Mouse (Mus musculus) hematopoietic stem cell, adult 5-6 weeks (primary cell): Measurements from ENCODE around the gene Rpl10a. TPM values are rescaled to one million over a fixed set of nuclear protein-coding genes. Genes with fewer than 3 reads are reported as not detected.
A peak's percentile ranks its signal among the peaks of the same experiment; 100 is the strongest.

Source experiments
- ATAC-seq, 2 experiments: fragments of 125-278 bp in 1 of 2; replicated peaks in 1 of 2; 2 replicates each; pipeline ENCODE4 v1.8.0; 2016 to 2017; ENCODE audit warnings: inconsistent platforms in 2 of 2, mild to moderate bottlenecking in 2 of 2, moderate number of reproducible peaks in 2 of 2, low read depth in 1 of 2, moderate TSS enrichment in 1 of 2; ENCODE audit not compliant: low FRiP score in 2 of 2, poor library complexity in 2 of 2, severe bottlenecking in 2 of 2, insufficient read depth in 1 of 2, low TSS enrichment in 1 of 2
- total RNA-seq: library from RNA; stranded (forward); fragments of 172-1452, 232-1000 nt; gene quantifications from 2 replicates; pipeline ENCODE4 v1.2.3, GENCODE M21; 2017

Rpl10a gene
- total RNA-seq, 1 experiment from 2014 or later, result 828 TPM

- ATAC-seq, result peak; percentile 71 to 76
These were observed 40.2 kb downstream of the Rpl10a start for GRCm38 (mm10) chr17:28368449-28368848.

GRCm38 (mm10) chr17:28369056-28369455 is 40.8 kb downstream of the Rpl10a start:
- ATAC-seq, result no peak

GRCm38 (mm10) chr17:28371286-28371685 is 43.0 kb downstream of the Rpl10a start:
- ATAC-seq, result no peak

- no peak for ATAC-seq
These were observed 43.7 kb downstream of the Rpl10a start for GRCm38 (mm10) chr17:28371941-28372340.

- peak; percentile 60 to 71; a peak in 3 of 4 replicates for ATAC-seq
These were observed 45.5 kb downstream of the Rpl10a start for GRCm38 (mm10) chr17:28373821-28374220.

- ATAC-seq, result peak in 1 of 2 experiments; percentile 11; a peak in 1 of 4 replicates
These were observed 46.2 kb downstream of the Rpl10a start for GRCm38 (mm10) chr17:28374494-28374893.

- peak; percentile 40 to 46; a peak in 3 of 4 replicates for ATAC-seq
These were observed 47.4 kb downstream of the Rpl10a start for GRCm38 (mm10) chr17:28375592-28376061.

- no peak for ATAC-seq
These were observed 52.0 kb downstream of the Rpl10a start for GRCm38 (mm10) chr17:28380255-28380654.

Other genes with a start within 250 kb of the Rpl10a start
- gene Tcp11, start 247.8 kb upstream of the Rpl10a start, total RNA-seq, result 2.3 and 3.6 TPM in 2 replicates
- 3.8 and 10.1 TPM in 2 replicates for gene Scube3, start 186.3 kb upstream of the Rpl10a start, total RNA-seq
- 12.9 and 26.0 TPM in 2 replicates for gene Zfp523, start 151.3 kb upstream of the Rpl10a start, total RNA-seq
- gene Def6, start 120.7 kb upstream of the Rpl10a start, total RNA-seq, result 113 and 137 TPM in 2 replicates
- 2.2 and 3.8 TPM in 2 replicates for gene Ppard, start 95.8 kb upstream of the Rpl10a start, total RNA-seq
- gene Fance, start 15.0 kb upstream of the Rpl10a start, total RNA-seq, result 7.5 and 19.6 TPM in 2 replicates
- 0.74 and 0.75 TPM in 2 replicates for gene Tead3, start 22.3 kb downstream of the Rpl10a start, total RNA-seq
- 0.60 TPM in 1 of 2 replicates, not detected in the other for gene Tulp1, start 36.8 kb downstream of the Rpl10a start, total RNA-seq
- gene Fkbp5, start 189.1 kb downstream of the Rpl10a start, total RNA-seq, result 46.6 and 47.5 TPM in 2 replicates
- gene Armc12, start 202.3 kb downstream of the Rpl10a start, total RNA-seq, result not detected in 2 replicates
- gene Clpsl2, start 220.9 kb downstream of the Rpl10a start, total RNA-seq, result not detected in 2 replicates
- not detected in 2 replicates for gene Clps, start 232.3 kb downstream of the Rpl10a start, total RNA-seq
- gene Lhfpl5, start 247.2 kb downstream of the Rpl10a start, total RNA-seq, result 0.13 TPM in 1 of 2 replicates, not detected in the other